Mouse (Mus musculus) stomach, embryonic 14.5 days (tissue): ENCODE data around the gene Smarcal1. TPM values are rescaled to one million over a fixed set of nuclear protein-coding genes. Genes with fewer than 3 reads are reported as not detected.

ENCODE experiments used
- ATAC-seq: fragments of 200-750 bp; cut with Nextera tagmentation; 2 replicates; pipeline ENCODE4 v1.8.0; 2017; ENCODE audit warnings: low read depth, moderate TSS enrichment; ENCODE audit not compliant: insufficient number of reproducible peaks, insufficient read depth, low FRiP score
- H3K27ac ChIP-seq: fragments of 300-500 bp; sonication (generic); 2 replicates; pipeline ENCODE4 v1.5.1; 2014; ENCODE audit warnings: mild to moderate bottlenecking, low read length, moderate library complexity, mixed read lengths
- H3K27me3 ChIP-seq: fragments of 300-500 bp; sonication (generic); 2 replicates; pipeline ENCODE4 v1.6.1; 2014; ENCODE audit warnings: low read length, control low read depth, mixed read lengths; ENCODE audit not compliant: control insufficient read depth, insufficient read depth
- H3K36me3 ChIP-seq: fragments of 300-500 bp; sonication (generic); 2 replicates; pipeline ENCODE4 v1.6.1; 2014; ENCODE audit warnings: mild to moderate bottlenecking, control low read depth, low read length, moderate library complexity, mixed read lengths; ENCODE audit not compliant: control insufficient read depth, insufficient read depth
- H3K4me1 ChIP-seq: fragments of 300-500 bp; sonication (generic); 2 replicates; pipeline ENCODE4 v1.6.1; 2014; ENCODE audit warnings: low read length, control low read depth, mixed read lengths; ENCODE audit not compliant: control insufficient read depth, insufficient read depth
- H3K4me2 ChIP-seq: fragments of 300-500 bp; sonication (generic); replicated peaks from 2 replicates; pipeline ENCODE4 v1.6.1; 2014; ENCODE audit warnings: low read depth, low read length, control low read depth
- H3K4me3 ChIP-seq: fragments of 300-500 bp; sonication (generic); 2 replicates; pipeline ENCODE4 v1.5.1; 2014; ENCODE audit warnings: low read depth, low read length, control low read depth
- H3K9ac ChIP-seq: fragments of 300-500 bp; sonication (generic); replicated peaks from 2 replicates; pipeline ENCODE4 v1.6.1; 2014; ENCODE audit warnings: low read depth, mild to moderate bottlenecking, control low read depth, low read length, moderate library complexity, mixed read lengths
- H3K9me3 ChIP-seq: fragments of 300-500 bp; sonication (generic); 2 replicates; pipeline ENCODE4 v1.6.1; 2016; ENCODE audit warnings: low read depth, low read length, control low read depth; ENCODE audit not compliant: control insufficient read depth
- WGBS: fragments of 180-500 bp; shearing (Covaris S2); extraction: QIAGEN DNeasy Blood & Tissue Kit; methylation state at CpG from one replicate; pipeline ENCODE4 v1.1.7; 2014; 5-methylcytosine and 5-hydroxymethylcytosine counted together
- polyA plus RNA-seq: library from polyadenylated mRNA; unstranded; fragments of >200 nt; fragmentation: Nextera tagmentation; extraction: Ambion mirVana; gene quantifications from 2 replicates; pipeline ENCODE4 v1.2.1, GENCODE M21; 2014

The Smarcal1 gene
- 24.3 and 29.2 TPM in 2 replicates for polyA plus RNA-seq

DNA sequence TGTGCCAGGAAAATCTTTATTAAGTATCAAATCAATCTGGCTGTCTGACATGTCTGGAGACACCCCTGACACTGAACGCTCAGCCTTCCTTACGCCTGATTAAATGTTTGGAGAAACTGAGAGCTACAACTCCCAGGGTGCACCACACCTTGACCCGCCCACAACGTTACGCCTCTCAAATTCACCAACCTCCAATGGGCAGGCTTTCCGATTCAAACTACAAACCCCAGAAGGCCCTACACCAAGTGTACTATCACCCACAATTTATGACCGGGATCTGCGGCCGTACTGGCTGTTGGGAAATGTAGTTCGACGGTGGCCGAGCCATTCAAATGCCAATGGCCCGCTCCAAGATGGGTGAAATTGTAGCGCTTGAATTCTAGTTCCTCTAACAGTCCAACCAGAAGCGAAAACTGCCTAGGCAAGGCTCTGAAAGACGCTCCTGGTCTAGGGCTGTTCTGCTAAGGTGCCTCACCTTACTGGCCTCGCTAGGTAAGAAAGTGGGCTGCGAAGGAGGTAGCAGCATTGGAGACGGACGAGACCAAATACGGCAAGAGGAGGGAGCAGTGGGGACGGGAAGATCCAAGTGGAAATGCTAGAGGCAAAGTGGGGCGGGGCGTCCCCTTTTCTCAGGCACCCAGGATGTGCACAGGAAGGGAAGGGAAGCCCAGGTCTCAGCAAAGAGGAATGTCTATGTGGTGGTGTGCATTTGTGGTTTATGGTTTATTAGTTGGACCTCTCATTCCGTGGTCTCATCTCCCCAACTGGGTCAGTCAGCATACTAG is at the start of gene Smarcal1:
Gene Smarcal1, plus strand, starts transcription at position 305 of the 785 bp plus-strand sequence.
- H3K4me3 ChIP-seq: peak within 1 kb of the TSS; percentile 61
- H3K4me1 ChIP-seq: peaks cover 5% of the 10 kb centered on the region; the same call in 1 of the 2 replicates
- peak within 1 kb of the TSS; percentile 34 for H3K9ac ChIP-seq
- ATAC-seq: peak; percentile 99
- peak within 1 kb of the TSS; percentile 60 for H3K4me2 ChIP-seq
- no peaks in the 10 kb centered on the region for H3K27me3 ChIP-seq
- H3K27ac ChIP-seq: peak within 1 kb of the TSS; percentile 73
- peaks cover 19% of the 10 kb centered on the region for H3K36me3 ChIP-seq
- no peaks in the 10 kb centered on the region for H3K9me3 ChIP-seq
- WGBS: under 1% methylated on average over 25 of the region's 25 CpGs

DNA sequence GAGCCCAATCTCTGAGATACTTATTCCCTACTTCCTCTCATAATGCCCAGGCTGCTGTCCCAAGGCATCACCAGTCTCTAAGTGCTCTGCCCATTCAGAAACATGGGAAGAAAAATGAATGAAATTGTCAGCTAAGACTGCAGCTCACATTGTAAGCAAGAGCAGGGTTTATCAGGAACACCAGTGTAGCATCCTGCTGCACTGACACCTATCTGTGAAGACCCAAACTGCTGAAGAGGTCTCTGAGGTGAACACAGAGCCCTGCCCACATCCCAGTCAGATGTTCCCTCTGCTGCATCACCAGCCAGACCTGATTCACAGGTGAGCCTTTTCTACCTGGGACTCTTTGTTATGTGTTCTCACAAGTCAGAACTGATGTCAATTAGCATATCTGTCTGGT is 49.6 kb upstream of the Smarcal1 start:
- ATAC-seq: no peak
- Histone ChIP-seq H3K36me3 (no peaks in the 10 kb centered on the region), H3K4me3 (no peak overlapping the region), H3K27ac (no peak overlapping the region), H3K9ac (no peak overlapping the region), H3K4me1 (no peaks in the 10 kb centered on the region; the same call in 1 of the 2 replicates), H3K27me3 (peaks cover 7% of the 10 kb centered on the region), H3K4me2 (no peak overlapping the region), H3K9me3 (no peaks in the 10 kb centered on the region)

DNA sequence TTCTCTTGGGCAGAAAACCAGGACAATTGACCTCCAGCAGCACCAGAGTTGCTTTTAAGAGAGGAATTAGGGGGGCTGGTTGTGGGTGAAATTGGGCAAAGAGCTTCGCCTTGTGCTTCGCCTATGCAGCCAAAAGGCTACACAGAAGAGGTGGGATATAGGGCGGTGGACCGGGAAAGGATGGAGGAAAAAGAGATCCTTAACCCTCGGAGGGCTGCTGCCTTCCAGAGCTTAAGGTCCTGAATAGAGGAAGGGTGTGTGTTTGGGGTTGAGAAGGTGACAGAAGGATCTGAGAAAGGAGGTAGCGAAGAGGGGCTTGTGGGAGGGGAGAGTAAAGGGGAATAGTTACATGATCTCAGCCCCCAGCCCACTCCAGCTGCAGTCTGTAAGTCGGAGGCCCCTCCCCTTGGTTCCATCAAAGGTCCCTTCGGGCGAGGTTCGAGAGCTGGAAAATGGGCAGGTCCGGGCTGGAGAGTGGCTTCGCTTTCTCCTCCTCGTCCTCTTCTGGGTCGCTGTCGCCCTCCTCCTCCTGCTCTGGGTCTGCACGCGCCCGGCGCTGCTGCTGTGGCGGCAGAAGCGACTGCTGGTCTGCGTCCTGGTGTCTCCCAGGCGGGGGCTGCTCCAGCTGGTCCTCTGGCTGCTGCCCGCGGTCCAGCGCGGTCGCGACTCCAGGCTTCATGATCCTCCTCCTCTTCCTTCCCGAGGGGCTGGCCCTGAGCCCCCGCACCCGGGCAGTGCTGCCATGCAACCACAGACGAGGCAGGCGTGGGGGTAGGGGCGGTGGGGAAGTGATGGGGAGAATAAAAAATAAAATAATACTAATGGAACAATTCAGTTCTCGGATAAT is 47.1 kb upstream of the Smarcal1 start:
- H3K9ac ChIP-seq: no peak overlapping the region
- no peaks in the 10 kb centered on the region; the same call in 1 of the 2 replicates for H3K4me1 ChIP-seq
- H3K36me3 ChIP-seq: no peaks in the 10 kb centered on the region
- H3K4me3 ChIP-seq: peak overlapping the region; percentile 26
- 2% methylated on average over 36 of the region's 36 CpGs for WGBS
- H3K4me2 ChIP-seq: peak overlapping the region; percentile 55
- no peaks in the 10 kb centered on the region for H3K9me3 ChIP-seq
- H3K27me3 ChIP-seq: peaks cover 7% of the 10 kb centered on the region
- no peak overlapping the region for H3K27ac ChIP-seq
- peak; percentile 30; the same call in 1 of the 2 replicates for ATAC-seq

DNA sequence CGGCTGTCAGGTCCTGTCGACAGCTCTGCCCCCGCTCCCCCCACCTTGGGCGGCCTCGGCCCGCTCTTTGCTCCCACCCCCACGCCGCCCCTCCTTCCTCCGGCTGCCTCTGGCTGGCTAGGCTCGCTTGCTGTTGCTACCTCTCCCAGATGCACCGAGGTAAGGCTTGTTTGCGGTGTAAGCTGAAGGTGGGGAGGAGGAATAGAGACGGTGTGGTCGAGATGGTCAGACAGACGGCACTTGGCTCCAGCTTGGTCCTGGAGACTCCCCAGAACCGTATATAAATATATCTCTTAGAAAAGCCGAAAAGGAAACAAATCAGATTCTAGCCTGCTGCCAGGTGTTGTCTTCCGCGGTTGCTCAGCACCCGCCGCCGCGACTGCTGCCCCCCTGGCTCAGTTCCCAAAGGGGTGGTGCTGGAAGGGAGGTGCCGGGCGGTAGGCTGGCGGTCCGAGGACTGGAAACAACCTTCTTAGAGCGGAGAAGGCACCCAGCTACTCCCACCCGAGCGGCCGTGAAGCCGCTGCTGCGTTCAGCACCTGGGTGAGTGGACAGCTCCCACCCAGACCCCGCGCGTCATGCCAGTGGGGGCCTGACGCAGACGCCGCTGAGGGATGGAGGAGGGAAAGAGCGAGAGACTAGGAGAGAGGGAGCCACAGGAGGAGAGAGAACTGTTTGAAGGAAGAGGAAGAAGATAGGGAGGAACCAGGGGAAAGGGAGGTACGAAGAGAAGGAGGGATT is 46.3 kb upstream of the Smarcal1 start, which contains the start of gene March4:
Gene March4, minus strand, starts transcription at position 320 of the 741 bp plus-strand sequence.
- Histone ChIP-seq H3K4me1 (no peaks in the 10 kb centered on the region; the same call in 1 of the 2 replicates), H3K4me2 (peak within 1 kb of the TSS; percentile 55), H3K27me3 (peaks cover 7% of the 10 kb centered on the region), H3K4me3 (peak within 1 kb of the TSS; percentile 26), H3K9me3 (no peaks in the 10 kb centered on the region), H3K27ac (no peak within 1 kb of the TSS), H3K9ac (no peak within 1 kb of the TSS), H3K36me3 (no peaks in the 10 kb centered on the region)
- ATAC-seq: peak; percentile 76; the same call in 1 of the 2 replicates
- WGBS: 1% methylated on average over 41 of the region's 41 CpGs

DNA sequence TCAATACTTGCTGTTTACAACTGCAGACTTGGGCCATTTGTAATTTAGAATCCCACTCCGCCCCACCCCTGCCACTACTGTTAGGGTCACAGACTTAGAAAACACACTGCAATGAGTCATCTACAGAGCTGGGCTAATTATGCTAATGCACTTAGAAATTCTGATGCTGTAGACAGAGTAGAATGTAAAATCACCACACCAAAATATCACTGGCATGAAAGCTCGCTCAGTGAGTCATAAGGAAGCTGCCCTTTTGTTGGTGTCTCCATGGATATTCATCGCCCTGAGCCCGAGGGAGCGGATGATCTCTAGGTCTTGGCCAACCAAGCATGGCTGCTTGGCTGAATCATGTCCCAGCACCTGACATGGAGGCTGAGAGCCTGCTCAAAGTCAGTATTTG is 44.8 kb upstream of the Smarcal1 start:
- Histone ChIP-seq H3K4me2 (no peak overlapping the region), H3K4me3 (no peak overlapping the region), H3K27ac (no peak overlapping the region), H3K9me3 (no peaks in the 10 kb centered on the region), H3K9ac (no peak overlapping the region), H3K27me3 (peaks cover 7% of the 10 kb centered on the region), H3K36me3 (no peaks in the 10 kb centered on the region), H3K4me1 (no peaks in the 10 kb centered on the region; the same call in 1 of the 2 replicates)
- ATAC-seq: no peak
- 87% methylated on average over 5 of the region's 5 CpGs for whole genome bisulfite sequencing

DNA sequence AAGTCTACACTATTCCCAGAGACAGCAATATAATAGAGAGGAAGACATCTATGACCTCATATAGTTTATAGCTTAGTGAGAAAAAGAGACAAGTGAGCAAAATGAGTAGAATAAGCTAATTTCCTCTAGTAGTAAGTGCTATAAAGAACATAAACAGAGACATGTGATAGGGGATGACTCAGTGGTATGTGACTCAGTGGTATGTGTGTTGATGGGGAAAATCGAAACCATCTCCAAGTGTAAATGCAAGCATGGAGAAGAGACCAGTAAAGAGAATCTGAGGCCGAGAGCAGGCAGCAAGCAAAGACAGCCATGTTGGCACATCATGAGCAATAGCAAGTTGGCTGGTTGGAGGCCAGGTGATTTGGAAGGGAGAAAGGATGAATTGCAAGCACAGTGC is 32.7 kb upstream of the Smarcal1 start:
- no peak for ATAC-seq
- no peaks in the 10 kb centered on the region for H3K36me3 ChIP-seq
- WGBS: 85% methylated on average over 2 of the region's 2 CpGs

DNA sequence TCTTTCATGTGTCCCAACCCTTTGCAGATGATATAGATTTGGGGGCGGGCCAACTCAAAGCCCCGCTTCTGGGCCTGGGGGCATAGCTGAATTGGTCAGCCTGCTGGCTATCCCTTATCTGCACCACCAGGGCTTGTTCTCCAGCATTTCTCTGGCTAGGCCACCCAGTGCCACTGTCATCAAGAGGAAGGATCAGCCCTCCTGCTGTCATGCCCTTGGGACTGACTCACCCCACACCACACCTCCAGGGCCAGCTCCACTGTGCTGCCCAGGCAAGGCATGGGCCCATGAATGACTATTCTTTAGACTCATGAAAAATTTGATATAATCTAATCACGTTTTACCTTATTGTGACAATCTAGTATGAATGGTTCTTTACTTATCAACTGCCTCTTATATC is 26.6 kb upstream of the Smarcal1 start:
- Histone ChIP-seq H3K4me2 (no peak overlapping the region), H3K36me3 (no peaks in the 10 kb centered on the region), H3K9me3 (no peaks in the 10 kb centered on the region), H3K4me1 (no peaks in the 10 kb centered on the region), H3K27me3 (no peaks in the 10 kb centered on the region), H3K9ac (no peak overlapping the region), H3K27ac (no peak overlapping the region), H3K4me3 (no peak overlapping the region)
- 81% methylated on average over 3 of the region's 3 CpGs for WGBS
- ATAC-seq: no peak

More for the DNA sequence above, 32.7 kb upstream of the Smarcal1 start:
- no peaks in the 10 kb centered on the region for H3K4me1 ChIP-seq
- H3K4me3 ChIP-seq: no peak overlapping the region
- H3K9me3 ChIP-seq: no peaks in the 10 kb centered on the region
- H3K4me2 ChIP-seq: no peak overlapping the region
- H3K27ac ChIP-seq: no peak overlapping the region
- no peaks in the 10 kb centered on the region for H3K27me3 ChIP-seq
- H3K9ac ChIP-seq: no peak overlapping the region

DNA sequence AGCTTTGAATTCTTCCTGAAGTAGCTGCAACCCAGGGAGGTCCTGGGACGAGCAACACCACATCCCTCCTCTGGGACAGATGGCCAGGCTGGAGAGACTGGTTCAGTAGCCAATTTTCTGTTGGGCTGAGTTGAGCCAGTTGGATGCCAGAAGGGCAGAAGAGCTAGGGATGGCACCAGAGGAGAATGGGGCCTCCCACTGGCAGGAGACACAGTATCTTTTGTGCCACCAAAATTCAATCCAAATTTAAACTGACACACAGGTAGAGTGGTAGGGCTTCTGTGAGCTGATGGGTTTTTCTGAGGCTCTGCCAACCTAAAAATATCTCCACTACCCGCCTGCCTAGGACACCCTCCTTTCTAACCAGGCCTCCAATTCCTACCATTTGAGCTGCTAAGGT is 24.4 kb upstream of the Smarcal1 start:
- ATAC-seq: no peak
- no peak overlapping the region for H3K27ac ChIP-seq
- no peaks in the 10 kb centered on the region for H3K9me3 ChIP-seq
- no peaks in the 10 kb centered on the region for H3K27me3 ChIP-seq
- H3K4me3 ChIP-seq: no peak overlapping the region
- H3K4me1 ChIP-seq: no peaks in the 10 kb centered on the region
- H3K4me2 ChIP-seq: no peak overlapping the region
- 71% methylated on average over 2 of the region's 2 CpGs for WGBS
- H3K36me3 ChIP-seq: no peaks in the 10 kb centered on the region
- H3K9ac ChIP-seq: no peak overlapping the region
